Mouse (Mus musculus) ES-Bruce4 (cell line): ENCODE results near the gene Hps4. TPM values are rescaled to one million over a fixed set of nuclear protein-coding genes. Genes with fewer than 3 reads are reported as not detected.
A peak's percentile ranks its signal among the peaks of the same experiment; 100 is the strongest.
"Not testable (repeated sequence)": the region's sequence is repeated elsewhere in the genome, so short reads cannot be mapped to it uniquely, and the experiment has no call there.

Experiments
- H3K27ac ChIP-seq: 2 replicates; pipeline ENCODE4 v1.5.1; 2012; ENCODE audit warnings: low read length, inconsistent platforms; ENCODE audit not compliant: insufficient read depth
- H3K27me3 ChIP-seq: 2 replicates; pipeline ENCODE4 v1.6.1; 2012; ENCODE audit warnings: mild to moderate bottlenecking, low read length, inconsistent platforms; ENCODE audit not compliant: control insufficient read depth, poor library complexity, insufficient read depth, severe bottlenecking
- H3K36me3 ChIP-seq: 2 replicates; pipeline ENCODE4 v1.6.1; 2012; ENCODE audit warnings: inconsistent platforms, mild to moderate bottlenecking, low read length, moderate library complexity; ENCODE audit not compliant: control insufficient read depth, poor library complexity, insufficient read depth, severe bottlenecking
- H3K4me1 ChIP-seq: one replicate; pipeline ENCODE4 v1.8.1; 2011; ENCODE audit warnings: low read length; ENCODE audit not compliant: control insufficient read depth, insufficient read depth
- H3K4me3 ChIP-seq: 2 replicates; pipeline ENCODE4 v1.5.1; 2011; ENCODE audit warnings: low read depth, mild to moderate bottlenecking, low read length
- H3K9ac ChIP-seq: 2 replicates; pipeline ENCODE4 v1.6.1; 2012; ENCODE audit warnings: low read depth, mild to moderate bottlenecking, inconsistent platforms; ENCODE audit not compliant: poor library complexity, severe bottlenecking
- H3K9me3 ChIP-seq: replicated peaks from 2 replicates; pipeline ENCODE4 v1.6.1; 2012; ENCODE audit warnings: mild to moderate bottlenecking, low read length, inconsistent platforms; ENCODE audit not compliant: control insufficient read depth, poor library complexity, insufficient read depth, severe bottlenecking
- CTCF ChIP-seq: IDR thresholded peaks from one replicate; pipeline ENCODE4 v1.8.1; 2011; ENCODE audit warnings: low read depth, low read length
- EP300 ChIP-seq: IDR thresholded peaks from 2 replicates; pipeline ENCODE4 v1.6.1; 2011; ENCODE audit warnings: low read depth, low read length; ENCODE audit not compliant: insufficient read depth
- POLR2A ChIP-seq: IDR thresholded peaks from one replicate; pipeline ENCODE4 v1.8.1; 2011; ENCODE audit warnings: low read length; ENCODE audit not compliant: insufficient read depth
- polyA plus RNA-seq: library from polyadenylated mRNA; stranded (reverse); fragments of >200 nt; gene quantifications from 2 replicates; pipeline ENCODE4 v1.2.4, GENCODE M21; 2011; ENCODE audit warnings: low read depth; ENCODE audit not compliant: missing spikeins, insufficient read depth, insufficient read length

The Hps4 gene
- polyA plus RNA-seq, 1 experiment, result 17.3 TPM

GRCm38 (mm10) chr5:112302310-112302709 lies 40.6 kb upstream of the Hps4 start:
- Histone ChIP-seq H3K4me3 (no peak overlapping the region), H3K9me3 (no peaks in the 10 kb centered on the region), H3K27me3 (no peaks in the 10 kb centered on the region), H3K36me3 (no peaks in the 10 kb centered on the region), H3K27ac (no peak overlapping the region), H3K4me1 (peaks cover 2% of the 10 kb centered on the region), H3K9ac (no peak overlapping the region)
- TF ChIP-seq POLR2A, result no peak
- no peak for TF ChIP-seq CTCF
- TF ChIP-seq EP300, result no peak

DNA sequence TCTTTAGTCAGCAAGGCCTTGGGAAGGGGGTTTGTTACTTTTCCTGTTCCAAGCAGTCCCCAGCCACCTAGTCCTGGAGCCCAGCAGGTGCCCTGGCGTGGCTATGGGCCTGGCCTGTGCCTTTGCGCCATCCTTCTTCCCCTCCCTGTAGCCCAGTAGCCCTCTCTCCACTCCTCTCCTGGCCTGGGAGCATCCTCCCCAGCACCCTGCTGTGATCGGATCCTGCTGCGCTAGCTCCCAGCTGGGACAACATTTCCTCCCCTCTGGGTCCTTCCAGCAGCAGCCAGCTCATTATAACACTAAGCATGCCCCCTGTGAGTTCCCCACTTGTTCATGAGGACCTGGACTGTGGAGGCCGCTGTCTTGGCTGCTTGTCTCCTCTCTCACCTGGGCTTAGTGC lies 37.0 kb upstream of the Hps4 start:
- H3K4me3 ChIP-seq, result no peak overlapping the region
- no peak for TF ChIP-seq CTCF
- TF ChIP-seq POLR2A, result no peak
- TF ChIP-seq EP300, result no peak
- no peak overlapping the region for H3K27ac ChIP-seq
- no peak overlapping the region for H3K9ac ChIP-seq
- H3K9me3 ChIP-seq, result no peaks in the 10 kb centered on the region
- no peaks in the 10 kb centered on the region for H3K4me1 ChIP-seq
- no peaks in the 10 kb centered on the region for H3K36me3 ChIP-seq
- H3K27me3 ChIP-seq, result no peaks in the 10 kb centered on the region

DNA sequence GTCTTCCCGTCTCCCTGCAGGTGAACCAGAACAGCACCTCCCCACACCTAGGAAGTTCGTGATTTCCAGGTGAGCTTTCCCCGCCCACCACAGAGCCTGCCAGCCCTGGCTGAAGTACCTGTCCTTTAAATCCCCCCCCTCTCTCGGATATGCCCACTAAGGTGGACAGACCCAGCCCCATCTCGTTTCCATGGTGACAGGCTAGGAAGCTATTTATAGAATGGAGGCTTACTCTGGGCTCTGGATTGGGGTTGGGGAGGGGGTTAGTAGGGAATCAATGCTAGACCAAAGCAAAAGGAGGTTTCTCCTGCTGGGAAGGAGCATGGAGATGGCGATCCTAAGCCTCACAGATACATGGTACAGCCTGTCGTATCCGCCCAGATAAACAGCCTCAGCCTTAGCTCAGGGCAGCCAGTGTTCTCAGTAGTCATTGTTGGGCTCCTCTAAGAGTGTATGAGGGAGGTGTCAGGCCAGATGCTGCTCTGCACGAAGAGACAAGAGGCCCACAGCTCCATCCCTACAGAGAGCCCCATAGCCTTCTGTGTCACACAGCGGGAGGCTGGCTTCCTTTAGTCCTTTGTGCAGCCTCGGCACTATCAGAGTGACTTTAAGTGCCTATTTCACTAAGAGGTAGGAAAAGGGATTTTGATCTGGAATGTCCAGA lies 29.5 kb upstream of the Hps4 start:
- Histone ChIP-seq H3K27me3 (no peaks in the 10 kb centered on the region), H3K9me3 (no peaks in the 10 kb centered on the region), H3K27ac (no peak overlapping the region), H3K4me1 (no peaks in the 10 kb centered on the region), H3K9ac (no peak overlapping the region), H3K36me3 (peaks cover 9% of the 10 kb centered on the region; the same call in 1 of the 2 replicates), H3K4me3 (no peak overlapping the region)
- TF ChIP-seq POLR2A (no peak), CTCF (no peak), EP300 (no peak)

- Histone ChIP-seq H3K4me1 (no peaks in the 10 kb centered on the region), H3K27me3 (no peaks in the 10 kb centered on the region), H3K4me3 (no peak overlapping the region), H3K9ac (no peak overlapping the region), H3K36me3 (peaks cover 9% of the 10 kb centered on the region; the same call in 1 of the 2 replicates), H3K9me3 (no peaks in the 10 kb centered on the region), H3K27ac (no peak overlapping the region)
- TF ChIP-seq EP300, result no peak
- no peak for TF ChIP-seq POLR2A
- no peak for TF ChIP-seq CTCF
Measured at GRCm38 (mm10) chr5:112316468-112316867, 26.4 kb upstream of the Hps4 start.

DNA sequence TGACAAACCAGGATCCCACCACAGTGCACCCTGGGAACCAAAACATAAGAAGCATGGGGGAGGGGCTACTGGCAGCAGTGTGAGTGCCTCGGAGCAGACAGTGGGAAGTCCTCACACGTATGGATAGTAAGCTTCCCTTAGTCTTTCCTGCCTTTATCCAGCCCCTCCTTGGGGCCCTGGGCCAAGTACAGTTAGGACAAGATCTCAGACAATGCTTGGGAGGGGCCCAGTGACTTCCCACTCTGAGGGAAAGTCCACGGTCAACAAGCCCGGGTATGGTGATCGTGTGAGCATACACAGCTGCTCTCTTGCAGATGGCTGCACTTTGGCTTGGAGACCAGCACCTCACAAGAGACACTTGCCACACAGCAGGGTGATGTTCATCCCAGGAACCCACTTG lies 25.6 kb upstream of the Hps4 start:
- peaks cover 9% of the 10 kb centered on the region; the same call in 1 of the 2 replicates for H3K36me3 ChIP-seq
- H3K9me3 ChIP-seq, result no peaks in the 10 kb centered on the region
- TF ChIP-seq CTCF, result no peak
- H3K4me3 ChIP-seq, result no peak overlapping the region
- no peak overlapping the region for H3K27ac ChIP-seq
- H3K9ac ChIP-seq, result no peak overlapping the region
- no peaks in the 10 kb centered on the region for H3K4me1 ChIP-seq
- no peaks in the 10 kb centered on the region for H3K27me3 ChIP-seq

- not testable (repeated sequence) for H3K9me3 ChIP-seq, H3K36me3 ChIP-seq, H3K4me1 ChIP-seq, H3K27ac ChIP-seq, H3K27me3 ChIP-seq, H3K9ac ChIP-seq, H3K4me3 ChIP-seq
- peak; percentile 16 for TF ChIP-seq CTCF
Measured at GRCm38 (mm10) chr5:112319343-112319742, 23.5 kb upstream of the Hps4 start.
